Mouse (Mus musculus) lung, adult 2 months (tissue): ENCODE measurements around the gene Mecom.

Experiments used
- CTCF ChIP-seq: fragments of 200-500 bp; IDR thresholded peaks from 2 replicates; pipeline ENCODE4 v1.5.1; 2011; ENCODE audit warnings: mild to moderate bottlenecking, low read length, control low read depth; ENCODE audit not compliant: insufficient read depth
- POLR2A ChIP-seq: fragments of 200-500 bp; IDR thresholded peaks from 2 replicates; pipeline ENCODE4 v1.6.1; 2011; ENCODE audit warnings: low read depth, mild to moderate bottlenecking, control low read depth, low read length, borderline replicate concordance; ENCODE audit errors: extremely low read depth

DNA sequence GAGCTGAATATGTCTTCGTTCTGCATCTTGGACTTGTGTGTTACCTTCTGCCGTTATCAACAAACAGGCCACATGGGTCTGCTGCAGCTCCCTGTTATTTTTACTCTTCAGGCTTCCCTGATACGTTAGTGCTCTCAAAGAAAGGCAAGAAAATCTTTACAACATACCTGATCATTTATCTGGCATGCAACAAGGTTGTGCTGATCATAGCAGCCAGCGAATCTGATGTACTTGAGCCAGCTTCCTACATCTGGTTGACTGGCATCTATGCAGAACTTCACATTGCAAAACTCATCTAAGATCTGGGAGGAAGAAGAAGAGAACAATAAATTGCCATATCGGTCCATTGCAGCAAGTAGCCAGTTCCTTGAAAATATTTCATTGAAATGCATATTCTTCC lies 538.2 kb downstream of the Mecom start:
- no peak for TF ChIP-seq CTCF
- TF ChIP-seq POLR2A: no peak
